Mouse (Mus musculus): ENCODE results near the gene Cfap54. TPM values are rescaled to one million over a fixed set of nuclear protein-coding genes. Genes with fewer than 3 reads are reported as not detected.

Gene Cfap54
- polyA plus RNA-seq, 1 experiment = 0.23 TPM

DNA sequence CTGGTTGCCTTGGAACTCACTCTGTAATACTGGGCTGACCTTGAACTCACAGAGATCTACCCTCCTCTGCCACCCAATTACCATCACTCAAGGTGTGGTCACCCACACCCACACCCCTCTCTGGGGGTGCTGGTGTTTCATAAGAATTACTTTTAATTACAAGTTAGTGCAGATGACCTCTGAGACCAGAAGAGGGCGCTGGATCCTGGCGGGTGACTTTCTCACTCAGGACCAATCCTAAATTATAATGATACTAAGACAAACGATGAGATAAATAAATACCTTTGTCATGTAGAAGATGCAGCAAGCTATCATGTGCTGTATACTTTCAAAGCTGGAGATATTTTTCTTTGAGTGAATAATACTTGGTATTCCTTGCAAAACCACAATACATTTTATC is 87.1 kb downstream of the Cfap54 start:
- Histone ChIP-seq H3K4me1 (ENCODE audit: control insufficient read depth, insufficient read depth, low read length) (no peaks in the 10 kb centered on the region), H3K4me3 (ENCODE audit: insufficient read depth, low read length) (no peak overlapping the region), H3K27ac (ENCODE audit: insufficient read depth, low read length) (no peak overlapping the region)
- TF ChIP-seq CTCF (IDR thresholded peaks at IDR 0.05; ENCODE audit: borderline replicate concordance, insufficient read depth, low read length) = no peak
- no peak for TF ChIP-seq POLR2A (IDR thresholded peaks at IDR 0.05; ENCODE audit: low read depth, low read length)

DNA sequence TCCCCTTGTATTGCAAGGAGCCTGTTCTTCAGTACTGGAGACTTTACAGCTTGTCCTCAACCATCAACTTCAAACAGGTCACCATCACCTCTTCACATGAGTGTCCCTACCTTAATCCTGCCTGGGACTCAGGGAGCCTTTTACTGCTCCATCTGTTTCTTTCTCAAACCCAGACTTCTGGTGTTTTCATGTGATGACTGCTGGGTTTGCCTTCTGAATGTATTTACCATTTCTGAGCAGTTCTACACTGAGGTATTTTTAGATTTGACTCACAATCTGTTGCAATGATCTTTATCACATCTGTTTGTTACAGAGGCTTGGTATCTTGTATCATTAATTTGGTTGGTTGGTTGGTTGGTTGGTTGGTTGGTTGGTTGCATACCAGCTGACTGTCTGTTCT is 88.9 kb downstream of the Cfap54 start:
- TF ChIP-seq CTCF (IDR thresholded peaks at IDR 0.05; ENCODE audit: borderline replicate concordance, insufficient read depth, low read length) = no peak
- TF ChIP-seq POLR2A (IDR thresholded peaks at IDR 0.05; ENCODE audit: low read depth, low read length) = no peak
- Histone ChIP-seq H3K27ac (ENCODE audit: insufficient read depth, low read length) (no peak overlapping the region), H3K4me1 (ENCODE audit: control insufficient read depth, insufficient read depth, low read length) (no peaks in the 10 kb centered on the region), H3K4me3 (ENCODE audit: insufficient read depth, low read length) (no peak overlapping the region)

DNA sequence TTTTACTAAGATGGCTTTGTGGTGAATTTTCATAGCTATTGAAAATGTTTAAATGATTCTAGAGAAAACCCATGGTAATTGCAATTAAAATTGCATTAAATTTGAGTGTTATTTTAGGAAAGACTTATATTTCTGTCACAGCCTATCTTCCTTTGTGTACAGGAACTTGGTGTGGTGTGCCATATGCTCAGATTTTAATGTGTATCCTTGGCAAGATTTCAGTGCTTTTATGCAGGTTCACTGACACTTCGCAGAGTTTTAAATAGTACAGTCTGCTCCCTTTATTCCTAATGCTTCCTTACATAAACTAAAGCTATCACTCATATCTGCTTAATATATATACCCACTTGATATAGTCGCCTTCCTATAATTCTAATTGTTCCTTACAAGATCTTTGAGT is 90.8 kb downstream of the Cfap54 start:
- Histone ChIP-seq H3K4me1 (ENCODE audit: control insufficient read depth, insufficient read depth, low read length) (no peaks in the 10 kb centered on the region), H3K4me3 (ENCODE audit: insufficient read depth, low read length) (no peak overlapping the region), H3K27ac (ENCODE audit: insufficient read depth, low read length) (no peak overlapping the region)
- TF ChIP-seq POLR2A (IDR thresholded peaks at IDR 0.05; ENCODE audit: low read depth, low read length) (no peak), CTCF (IDR thresholded peaks at IDR 0.05; ENCODE audit: borderline replicate concordance, insufficient read depth, low read length) (no peak)

DNA sequence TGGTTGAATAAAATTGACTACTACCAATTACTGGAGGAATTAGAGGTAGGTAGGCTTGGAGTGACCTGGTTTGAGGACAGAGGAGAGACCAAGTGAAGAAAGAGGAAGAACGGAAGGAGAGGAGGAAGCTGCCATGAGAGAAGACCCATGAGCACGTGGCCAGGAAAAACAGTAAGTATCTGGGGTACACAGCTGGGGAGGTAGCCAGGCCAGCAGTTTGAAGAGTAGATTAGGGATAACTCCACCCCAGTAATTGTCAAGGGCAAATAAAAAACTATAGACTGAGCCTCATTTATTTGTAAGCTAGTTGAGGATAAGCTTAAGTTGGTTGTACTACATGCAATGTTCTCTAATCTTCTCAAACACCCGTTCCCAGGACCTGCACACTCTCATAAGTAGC is 116.3 kb downstream of the Cfap54 start:
- TF ChIP-seq POLR2A (IDR thresholded peaks at IDR 0.05; ENCODE audit: low read depth, low read length) (no peak), CTCF (IDR thresholded peaks at IDR 0.05; ENCODE audit: borderline replicate concordance, insufficient read depth, low read length) (no peak)
- Histone ChIP-seq H3K4me1 (ENCODE audit: control insufficient read depth, insufficient read depth, low read length) (no peaks in the 10 kb centered on the region), H3K4me3 (ENCODE audit: insufficient read depth, low read length) (no peak overlapping the region), H3K27ac (ENCODE audit: insufficient read depth, low read length) (no peak overlapping the region)

DNA sequence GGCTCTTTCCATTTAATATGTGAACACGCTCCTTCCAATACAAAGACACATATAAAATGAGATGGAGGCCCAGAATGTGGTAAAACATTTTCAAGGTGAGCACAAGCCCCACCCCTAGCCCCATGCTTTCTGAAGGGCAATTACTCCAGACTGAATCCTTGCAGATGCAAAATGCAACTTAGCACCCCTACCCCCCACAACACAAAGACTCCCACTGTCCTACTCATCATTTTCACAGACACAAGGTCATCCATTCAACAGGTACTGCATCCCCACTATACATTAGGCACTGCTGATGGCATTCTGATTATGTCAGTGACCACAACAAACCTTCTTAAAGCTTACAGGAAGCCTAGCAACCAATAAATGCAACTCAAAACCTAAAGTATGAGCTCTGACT is 131.4 kb downstream of the Cfap54 start:
- Histone ChIP-seq H3K4me3 (ENCODE audit: insufficient read depth, low read length) (no peak overlapping the region), H3K4me1 (ENCODE audit: control insufficient read depth, insufficient read depth, low read length) (no peaks in the 10 kb centered on the region), H3K27ac (ENCODE audit: insufficient read depth, low read length) (no peak overlapping the region)
- TF ChIP-seq POLR2A (IDR thresholded peaks at IDR 0.05; ENCODE audit: low read depth, low read length) = no peak
- TF ChIP-seq CTCF (IDR thresholded peaks at IDR 0.05; ENCODE audit: borderline replicate concordance, insufficient read depth, low read length) = no peak

DNA sequence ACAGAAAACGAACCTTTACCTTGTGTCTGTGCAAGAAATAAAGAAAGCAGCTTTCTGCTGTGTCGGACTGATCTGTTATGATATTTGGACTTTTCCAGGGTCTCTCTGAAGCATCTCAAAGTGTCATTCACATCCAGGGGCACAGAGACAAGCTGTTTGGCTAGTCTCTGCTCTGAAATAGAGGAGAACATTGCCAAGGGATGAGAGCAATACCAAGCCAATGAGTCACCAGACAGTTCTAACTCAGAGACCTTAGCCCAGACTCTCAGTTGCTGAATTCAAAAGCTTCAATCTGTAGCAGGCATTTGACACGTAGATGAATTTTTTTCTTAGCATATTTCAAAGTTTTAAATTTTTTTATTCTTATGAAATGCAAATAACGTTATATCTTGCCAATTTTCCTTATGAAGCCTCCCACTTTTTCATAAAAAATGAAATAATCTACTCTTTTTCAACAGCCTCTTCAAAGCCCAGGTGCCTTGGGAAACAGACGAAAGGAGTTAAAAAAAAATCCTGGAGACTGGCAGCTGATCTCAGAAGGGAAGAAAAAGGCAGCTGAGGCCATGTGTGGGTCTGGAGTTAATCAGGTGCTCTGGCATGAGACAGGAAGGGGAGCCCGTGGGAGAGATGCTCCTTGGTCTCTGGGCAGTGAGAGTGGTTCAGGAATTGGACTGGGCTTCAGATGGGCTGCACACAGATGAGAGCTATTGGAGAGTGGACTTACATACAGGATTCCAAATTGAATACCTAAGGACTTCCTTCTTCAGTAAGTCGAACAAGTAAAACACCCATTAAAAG is 138.4 kb downstream of the Cfap54 start:
- no peak for TF ChIP-seq POLR2A (IDR thresholded peaks at IDR 0.05; ENCODE audit: low read depth, low read length)
- no peak for TF ChIP-seq CTCF (IDR thresholded peaks at IDR 0.05; ENCODE audit: borderline replicate concordance, insufficient read depth, low read length)
- Histone ChIP-seq H3K27ac (ENCODE audit: insufficient read depth, low read length) (peak overlapping the region; percentile 27; the same call in 1 of the 2 replicates), H3K4me3 (ENCODE audit: insufficient read depth, low read length) (no peak overlapping the region), H3K4me1 (ENCODE audit: control insufficient read depth, insufficient read depth, low read length) (peaks cover 3% of the 10 kb centered on the region; the same call in 1 of the 2 replicates)

DNA sequence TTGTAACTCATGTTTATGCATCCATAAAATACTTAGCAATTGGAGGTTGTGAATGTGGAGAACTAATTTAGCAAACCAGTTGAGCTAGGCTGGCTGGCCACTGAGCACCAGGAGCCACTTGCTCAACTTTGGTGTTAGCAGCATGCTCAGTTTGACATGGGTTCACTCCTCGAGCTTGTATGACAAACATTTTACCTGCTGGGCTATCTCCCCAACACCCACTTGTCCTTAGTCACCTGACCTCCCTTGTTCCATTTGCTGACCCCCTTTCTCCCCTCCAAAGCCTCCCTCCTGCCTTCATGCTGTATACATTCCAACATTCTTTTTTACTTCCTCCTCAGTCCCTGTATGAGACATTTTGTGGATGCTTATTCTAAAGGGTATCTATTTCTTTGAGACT is 139.8 kb downstream of the Cfap54 start:
- TF ChIP-seq CTCF (IDR thresholded peaks at IDR 0.05; ENCODE audit: borderline replicate concordance, insufficient read depth, low read length) = no peak
- no peak for TF ChIP-seq POLR2A (IDR thresholded peaks at IDR 0.05; ENCODE audit: low read depth, low read length)
- no peak overlapping the region for H3K4me3 ChIP-seq (ENCODE audit: insufficient read depth, low read length)
- H3K27ac ChIP-seq (ENCODE audit: insufficient read depth, low read length) = no peak overlapping the region
- H3K4me1 ChIP-seq (ENCODE audit: control insufficient read depth, insufficient read depth, low read length) = peaks cover 3% of the 10 kb centered on the region; the same call in 1 of the 2 replicates

DNA sequence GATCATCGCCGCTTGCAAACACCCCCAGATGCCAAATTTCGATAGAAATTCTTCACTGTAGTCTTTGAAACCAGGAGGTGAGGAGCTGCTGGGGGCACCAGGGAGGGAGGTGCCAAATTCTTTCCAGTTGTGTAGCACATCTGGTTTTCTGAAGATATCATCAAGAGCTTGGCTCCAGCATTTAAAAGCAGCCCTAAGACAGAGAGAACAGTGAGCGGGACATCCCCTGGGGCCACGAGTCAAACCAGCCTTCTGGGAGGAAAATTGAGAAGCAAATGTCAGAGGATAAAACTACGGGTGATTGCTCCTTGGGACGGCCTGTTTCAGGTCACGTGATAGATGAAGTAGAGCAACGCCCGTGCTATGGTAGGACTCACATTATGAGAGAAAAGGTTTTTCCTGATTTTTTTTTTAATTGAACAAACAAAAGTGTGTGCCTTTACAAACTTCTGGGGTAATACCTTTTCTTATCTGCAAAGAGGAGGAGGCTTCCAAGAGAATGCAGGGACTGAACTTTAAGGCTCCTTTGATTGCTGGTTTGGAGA is 143.6 kb downstream of the Cfap54 start:
- Histone ChIP-seq H3K4me1 (ENCODE audit: control insufficient read depth, insufficient read depth, low read length) (no peaks in the 10 kb centered on the region; the same call in 1 of the 2 replicates), H3K27ac (ENCODE audit: insufficient read depth, low read length) (no peak overlapping the region), H3K4me3 (ENCODE audit: insufficient read depth, low read length) (no peak overlapping the region)
- TF ChIP-seq POLR2A (IDR thresholded peaks at IDR 0.05; ENCODE audit: low read depth, low read length) (no peak), CTCF (IDR thresholded peaks at IDR 0.05; ENCODE audit: borderline replicate concordance, insufficient read depth, low read length) (no peak)

DNA sequence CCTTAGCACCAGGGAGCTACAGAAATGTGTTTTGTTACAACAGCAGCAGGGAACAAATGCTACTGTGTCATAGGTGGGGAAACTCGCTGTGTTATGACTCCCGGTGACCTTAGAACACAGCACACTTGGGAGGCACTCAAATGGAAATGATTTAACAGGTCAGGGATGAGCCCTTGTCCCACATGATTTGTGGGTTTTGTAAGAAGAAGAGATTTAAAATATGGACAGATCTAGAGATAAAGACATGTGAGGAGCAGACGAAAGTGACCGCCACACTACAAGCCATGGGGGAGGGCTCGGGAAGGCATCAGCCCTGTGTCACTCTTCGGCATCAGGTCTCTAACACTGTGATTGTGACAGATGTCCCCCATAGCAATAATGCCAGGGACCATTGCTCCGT is 144.3 kb downstream of the Cfap54 start:
- H3K4me1 ChIP-seq (ENCODE audit: control insufficient read depth, insufficient read depth, low read length) = no peaks in the 10 kb centered on the region; the same call in 1 of the 2 replicates
- no peak overlapping the region for H3K4me3 ChIP-seq (ENCODE audit: insufficient read depth, low read length)
- no peak overlapping the region for H3K27ac ChIP-seq (ENCODE audit: insufficient read depth, low read length)
- TF ChIP-seq CTCF (IDR thresholded peaks at IDR 0.05; ENCODE audit: borderline replicate concordance, insufficient read depth, low read length) (no peak), POLR2A (IDR thresholded peaks at IDR 0.05; ENCODE audit: low read depth, low read length) (no peak)

DNA sequence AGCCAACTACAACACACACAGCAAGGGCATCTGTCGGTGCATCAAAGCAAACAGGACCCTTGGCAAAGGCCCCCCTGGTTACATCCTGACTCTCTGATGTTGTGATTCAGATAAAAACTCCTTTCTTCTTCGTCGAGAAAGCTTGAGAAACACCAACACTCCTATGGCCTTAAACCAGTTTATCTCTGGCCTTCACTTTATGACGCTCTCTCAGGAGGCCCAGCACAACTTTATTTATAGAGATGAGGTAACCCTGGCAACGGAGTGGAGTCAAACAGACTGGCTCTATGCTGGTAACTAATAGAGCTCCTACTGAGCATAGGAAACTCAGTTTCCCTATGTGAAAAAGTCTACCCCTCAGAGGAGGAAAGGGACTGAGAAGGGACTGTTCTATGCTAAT is 146.9 kb downstream of the Cfap54 start:
- Histone ChIP-seq H3K4me3 (ENCODE audit: insufficient read depth, low read length) (no peak overlapping the region), H3K27ac (ENCODE audit: insufficient read depth, low read length) (no peak overlapping the region), H3K4me1 (ENCODE audit: control insufficient read depth, insufficient read depth, low read length) (no peaks in the 10 kb centered on the region)
- TF ChIP-seq POLR2A (IDR thresholded peaks at IDR 0.05; ENCODE audit: low read depth, low read length) = no peak
- no peak for TF ChIP-seq CTCF (IDR thresholded peaks at IDR 0.05; ENCODE audit: borderline replicate concordance, insufficient read depth, low read length)
